Mouse (Mus musculus): Measurements from ENCODE around the gene Prr23a3. TPM values are rescaled to one million over a fixed set of nuclear protein-coding genes. Genes with fewer than 3 reads are reported as not detected.

The Prr23a3 gene
- polyA plus RNA-seq, 1 experiment from 2014 or later, result not detected

DNA sequence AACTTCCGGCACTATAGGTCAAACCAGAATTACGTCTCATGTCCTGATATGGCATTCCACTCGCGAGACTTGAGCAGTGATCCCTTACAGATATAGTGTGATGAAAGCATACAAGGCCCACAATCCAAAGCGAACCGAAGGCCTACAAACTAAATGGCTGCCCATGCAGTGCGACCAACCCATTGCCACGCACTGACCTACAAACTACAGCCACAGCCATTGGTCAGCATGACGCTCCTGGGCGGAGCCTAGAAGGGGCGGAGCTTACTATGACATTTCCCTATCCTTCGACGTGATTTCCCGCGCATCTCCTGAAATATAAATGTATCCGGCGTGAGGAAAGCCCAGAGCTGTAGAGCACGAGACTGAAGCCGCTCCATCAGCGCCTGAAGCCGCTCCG, 22.4 kb upstream of the Prr23a3 start, which contains the start of gene Prr23a1:
Gene Prr23a1 (plus strand): TSS at position 387 of the 400 bp plus-strand sequence.
- ATAC-seq, result no peak
- H3K9ac ChIP-seq (ENCODE audit: low read depth, low read length), result no peak within 1 kb of the TSS
- no peaks in the 10 kb centered on the region for H3K27me3 ChIP-seq (replicated peaks; ENCODE audit: control insufficient read depth, insufficient read depth, low read length)
- no peaks in the 10 kb centered on the region for H3K9me3 ChIP-seq (ENCODE audit: control insufficient read depth, low read length)
- H3K4me3 ChIP-seq (ENCODE audit: low read length), result no peak within 1 kb of the TSS
- H3K27ac ChIP-seq (ENCODE audit: low read length), result no peak within 1 kb of the TSS
- no peaks in the 10 kb centered on the region for H3K36me3 ChIP-seq (ENCODE audit: control insufficient read depth, insufficient read depth, low read length)
- 58% methylated on average over 22 of the region's 22 CpGs for WGBS
- H3K4me2 ChIP-seq (ENCODE audit: low read depth, low read length), result no peak within 1 kb of the TSS
- no peaks in the 10 kb centered on the region for H3K4me1 ChIP-seq (ENCODE audit: control insufficient read depth, insufficient read depth, low read length)

DNA sequence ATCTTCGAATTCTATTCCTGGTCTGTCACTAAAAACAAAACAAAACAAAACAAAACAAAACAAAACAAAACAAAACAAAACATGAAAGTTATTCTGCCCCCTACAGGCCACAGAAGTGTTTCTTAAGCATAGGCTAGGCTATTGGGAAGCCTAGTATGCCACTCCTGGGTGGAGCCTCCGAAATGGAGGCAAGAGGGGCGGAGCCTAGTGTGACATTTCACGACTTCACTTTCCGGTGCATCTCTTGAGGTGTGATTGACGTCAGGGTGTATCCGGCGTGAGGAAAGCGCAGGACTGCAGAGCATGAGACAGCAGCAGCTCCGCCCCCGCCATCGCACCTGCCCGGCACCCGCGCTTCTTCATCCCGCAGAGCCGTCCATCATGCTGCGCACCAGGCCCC, 8.4 kb upstream of the Prr23a3 start, which contains the start of gene Prr23a2:
Gene Prr23a2 (plus strand): TSS at position 285 of the 400 bp plus-strand sequence.
- no peaks in the 10 kb centered on the region; the same call in 1 of the 2 replicates for H3K9me3 ChIP-seq (ENCODE audit: control insufficient read depth, low read length)
- H3K4me2 ChIP-seq (ENCODE audit: low read depth, low read length), result no peak within 1 kb of the TSS
- no peak for ATAC-seq
- 58% methylated on average over 18 of the region's 18 CpGs for WGBS
- H3K9ac ChIP-seq (ENCODE audit: low read depth, low read length), result no peak within 1 kb of the TSS
- H3K27ac ChIP-seq (ENCODE audit: low read length), result no peak within 1 kb of the TSS
- H3K4me1 ChIP-seq (ENCODE audit: control insufficient read depth, insufficient read depth, low read length), result no peaks in the 10 kb centered on the region
- no peak within 1 kb of the TSS for H3K4me3 ChIP-seq (ENCODE audit: low read length)
- no peaks in the 10 kb centered on the region for H3K27me3 ChIP-seq (replicated peaks; ENCODE audit: control insufficient read depth, insufficient read depth, low read length)
- H3K36me3 ChIP-seq (ENCODE audit: control insufficient read depth, insufficient read depth, low read length), result no peaks in the 10 kb centered on the region

DNA sequence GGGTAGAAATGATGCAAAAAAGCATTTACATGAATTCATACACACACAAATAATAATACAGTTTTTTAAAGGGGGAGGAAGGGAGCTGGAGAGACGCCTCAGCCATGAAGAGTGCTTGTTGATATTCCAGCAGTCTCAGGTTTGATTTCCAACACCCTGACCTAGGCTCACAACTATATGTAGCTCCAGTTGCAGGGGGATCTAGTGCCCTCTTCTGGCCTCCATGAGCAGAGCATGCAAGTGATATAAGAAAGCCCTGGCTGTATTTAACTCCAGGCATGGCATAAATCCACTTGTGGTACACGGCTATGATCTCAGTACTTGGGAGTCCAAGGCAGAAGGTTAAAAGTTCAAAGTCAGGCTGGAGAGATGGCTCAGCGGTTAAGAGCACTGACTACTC, 1.1 kb upstream of the Prr23a3 start:
- H3K27ac ChIP-seq (ENCODE audit: low read length), result no peak overlapping the region
- no peaks in the 10 kb centered on the region; the same call in 1 of the 2 replicates for H3K9me3 ChIP-seq (ENCODE audit: control insufficient read depth, low read length)
- H3K4me2 ChIP-seq (ENCODE audit: low read depth, low read length), result no peak overlapping the region
- no peak overlapping the region for H3K9ac ChIP-seq (ENCODE audit: low read depth, low read length)
- H3K27me3 ChIP-seq (replicated peaks; ENCODE audit: control insufficient read depth, insufficient read depth, low read length), result peaks cover 5% of the 10 kb centered on the region; the same call in 1 of the 2 replicates
- no peak for ATAC-seq
- WGBS, result 72% methylated on average over 3 of the region's 3 CpGs
- H3K4me1 ChIP-seq (ENCODE audit: control insufficient read depth, insufficient read depth, low read length), result no peaks in the 10 kb centered on the region
- H3K36me3 ChIP-seq (ENCODE audit: control insufficient read depth, insufficient read depth, low read length), result no peaks in the 10 kb centered on the region
- H3K4me3 ChIP-seq (ENCODE audit: low read length), result no peak overlapping the region

DNA sequence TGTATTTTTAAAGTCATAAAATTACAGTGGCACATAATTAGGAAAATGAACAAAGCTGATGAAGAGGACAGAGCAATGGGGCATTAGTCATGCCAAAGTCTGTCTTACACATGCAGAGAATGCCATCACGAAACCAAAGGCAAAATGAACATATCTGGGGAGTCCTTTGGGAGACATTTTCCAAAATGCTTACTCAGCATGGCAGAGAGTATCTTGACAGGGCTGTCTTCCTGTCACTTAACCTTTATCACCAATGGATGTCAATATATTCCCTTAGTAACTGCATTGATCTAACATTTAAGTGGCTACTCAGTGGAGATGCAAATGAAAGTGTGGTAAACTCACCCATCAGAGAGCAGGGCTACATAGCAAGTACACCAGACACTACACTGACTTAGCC, 36.9 kb downstream of the Prr23a3 start:
- Histone ChIP-seq H3K36me3 (ENCODE audit: control insufficient read depth, insufficient read depth, low read length) (no peaks in the 10 kb centered on the region), H3K4me3 (ENCODE audit: low read length) (no peak overlapping the region), H3K9me3 (ENCODE audit: control insufficient read depth, low read length) (peaks cover 9% of the 10 kb centered on the region), H3K27me3 (replicated peaks; ENCODE audit: control insufficient read depth, insufficient read depth, low read length) (no peaks in the 10 kb centered on the region), H3K9ac (ENCODE audit: low read depth, low read length) (no peak overlapping the region), H3K4me1 (ENCODE audit: control insufficient read depth, insufficient read depth, low read length) (no peaks in the 10 kb centered on the region), H3K4me2 (ENCODE audit: low read depth, low read length) (no peak overlapping the region), H3K27ac (ENCODE audit: low read length) (no peak overlapping the region)
- WGBS, result 83% methylated on average over 1 of the region's 1 CpGs
- ATAC-seq, result no peak

DNA sequence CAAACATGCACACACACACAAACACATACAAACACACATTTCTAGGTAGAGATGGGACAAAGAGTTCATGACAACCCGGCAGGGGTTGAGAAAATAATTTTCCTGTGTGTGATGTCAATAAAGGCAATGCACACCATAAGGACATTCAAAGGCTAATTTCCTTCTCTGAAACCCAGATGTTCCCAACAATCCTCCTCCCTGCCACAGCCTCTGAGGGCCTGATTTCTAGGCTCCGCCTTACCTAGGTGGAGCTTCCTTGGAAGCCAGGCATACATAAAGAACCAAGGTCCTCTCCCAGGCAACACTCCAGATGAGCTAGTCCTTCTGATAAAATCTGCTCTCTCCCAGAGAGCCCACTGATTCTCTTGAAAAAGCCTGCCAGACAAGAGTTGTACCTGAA, 38.3 kb downstream of the Prr23a3 start, which contains the start of gene 7420426K07Rik:
Gene 7420426K07Rik (plus strand): TSS at position 301 of the 400 bp plus-strand sequence.
- Histone ChIP-seq H3K9ac (ENCODE audit: low read depth, low read length) (no peak within 1 kb of the TSS), H3K9me3 (ENCODE audit: control insufficient read depth, low read length) (no peaks in the 10 kb centered on the region), H3K4me3 (ENCODE audit: low read length) (no peak within 1 kb of the TSS), H3K4me1 (ENCODE audit: control insufficient read depth, insufficient read depth, low read length) (no peaks in the 10 kb centered on the region), H3K36me3 (ENCODE audit: control insufficient read depth, insufficient read depth, low read length) (no peaks in the 10 kb centered on the region), H3K27me3 (replicated peaks; ENCODE audit: control insufficient read depth, insufficient read depth, low read length) (no peaks in the 10 kb centered on the region), H3K4me2 (ENCODE audit: low read depth, low read length) (no peak within 1 kb of the TSS), H3K27ac (ENCODE audit: low read length) (no peak within 1 kb of the TSS)
- 85% methylated on average over 2 of the region's 2 CpGs for WGBS
- ATAC-seq, result no peak

Other genes starting within 250 kb of the Prr23a3 start
- gene Prr23a1, start 22.3 kb upstream of the Prr23a3 start, polyA plus RNA-seq (2015; fragmentation: Nextera tagmentation; extraction: Ambion mirVana), result not detected in 2 replicates
- not detected in 2 replicates for gene Prr23a2, start 8.3 kb upstream of the Prr23a3 start, polyA plus RNA-seq (2015; fragmentation: Nextera tagmentation; extraction: Ambion mirVana)
- gene 7420426K07Rik, start 38.4 kb downstream of the Prr23a3 start, polyA plus RNA-seq (2015; fragmentation: Nextera tagmentation; extraction: Ambion mirVana), result not detected in 2 replicates
- not detected in 2 replicates for gene Foxl2, start 90.5 kb downstream of the Prr23a3 start, polyA plus RNA-seq (2015; fragmentation: Nextera tagmentation; extraction: Ambion mirVana)
- gene Faim, start 121.6 kb downstream of the Prr23a3 start, polyA plus RNA-seq (2015; fragmentation: Nextera tagmentation; extraction: Ambion mirVana), result 34.5 and 36.9 TPM in 2 replicates
- gene Gm1123, start 170.9 kb downstream of the Prr23a3 start, polyA plus RNA-seq (2015; fragmentation: Nextera tagmentation; extraction: Ambion mirVana), result 33.1 and 39.2 TPM in 2 replicates